Mouse (Mus musculus): ENCODE results near the gene Ppp1r13l. TPM values are rescaled to one million over a fixed set of nuclear protein-coding genes. Genes with fewer than 3 reads are reported as not detected.

Gene Ppp1r13l
- total RNA-seq (2022) = 1 to 10 TPM; 5.7 to 9.2 (median 8.1) TPM

GRCm38 (mm10) chr7:19359299-19359891 lies at the start of gene Ppp1r13l, which contains the start of gene Cd3eap:
TSS of gene Ppp1r13l (plus strand) at chr7:19359749.
TSS of gene Cd3eap (minus strand) at chr7:19359483.
- DNase-seq (ENCODE audit: low spot score in 2 of 2) = peak; percentile 85 to 89

DNA sequence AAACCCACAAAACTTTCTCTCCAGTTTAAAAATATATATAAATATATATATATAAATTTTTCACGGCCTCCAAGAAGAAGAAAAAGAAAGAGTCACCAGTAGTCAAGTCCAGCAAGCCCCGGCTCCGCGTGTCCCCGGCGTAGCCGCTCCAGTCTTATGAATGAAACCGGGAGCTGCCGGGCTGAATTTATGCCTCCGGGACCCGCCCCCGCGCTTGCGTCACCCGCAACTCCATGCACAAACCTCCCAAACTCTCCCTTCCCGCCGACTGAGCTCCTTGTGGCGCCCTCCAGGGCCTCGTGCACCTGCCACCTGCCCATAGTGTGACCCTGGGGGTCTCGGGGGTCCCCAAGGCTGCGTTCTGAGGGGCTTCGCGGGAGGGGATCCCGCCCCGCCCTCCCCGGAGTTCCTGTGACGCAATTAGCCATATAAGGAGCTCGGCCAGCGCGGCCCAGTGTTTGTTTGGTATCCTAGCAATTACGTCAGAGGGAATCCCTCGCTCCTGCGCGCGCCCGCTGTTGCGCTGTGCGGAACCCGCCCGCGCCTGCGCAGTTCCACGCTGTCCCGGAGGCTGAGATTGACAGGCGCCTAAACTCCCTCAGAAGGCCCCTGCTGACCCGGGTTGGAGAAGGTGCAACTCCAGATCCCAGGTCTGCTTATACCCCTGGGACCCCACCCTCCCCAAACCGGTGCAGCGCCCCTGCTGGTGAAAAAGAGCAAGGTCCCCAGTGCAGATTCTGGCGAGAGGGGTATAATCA lies 49.5 kb upstream of the Ppp1r13l start, which contains the start of gene Fosb:
Fosb (minus strand) TSS at position 168 of the 758 bp plus-strand sequence.
- DNase-seq (ENCODE audit: low spot score in 2 of 2) = peak; percentile 93 to 96

DNA sequence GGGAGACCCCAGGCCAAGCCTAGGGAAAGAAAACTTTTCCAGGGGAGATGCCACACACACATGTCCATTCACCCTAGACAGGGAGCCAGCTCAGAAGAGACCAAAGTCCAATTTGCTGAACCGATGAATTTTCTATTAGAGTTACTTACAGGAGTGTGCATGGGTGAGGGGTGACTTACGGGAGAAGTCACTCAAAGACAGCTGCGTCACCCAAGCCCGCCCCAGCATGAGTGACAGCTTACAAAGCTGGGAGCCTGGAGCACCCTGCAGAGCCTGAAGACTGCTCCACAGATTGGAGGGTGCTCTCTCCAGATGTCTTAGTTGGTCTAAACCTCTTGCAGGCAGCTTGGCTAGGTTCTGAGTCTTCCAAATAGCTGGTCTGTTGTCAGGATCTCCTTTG lies 47.6 kb upstream of the Ppp1r13l start:
- DNase-seq (ENCODE audit: low spot score in 2 of 2) = no peak

GRCm38 (mm10) chr7:19314033-19314432 lies 45.5 kb upstream of the Ppp1r13l start:
- no peak for DNase-seq (ENCODE audit: low spot score in 2 of 2)

- no peak for DNase-seq (ENCODE audit: low spot score in 2 of 2)
These were observed 42.9 kb upstream of the Ppp1r13l start for GRCm38 (mm10) chr7:19316451-19317161.

GRCm38 (mm10) chr7:19318201-19318600 lies 41.3 kb upstream of the Ppp1r13l start:
- no peak for DNase-seq (ENCODE audit: low spot score in 2 of 2)

GRCm38 (mm10) chr7:19318676-19319075 lies 40.9 kb upstream of the Ppp1r13l start:
- no peak for DNase-seq (ENCODE audit: low spot score in 2 of 2)

GRCm38 (mm10) chr7:19319458-19319857 lies 40.1 kb upstream of the Ppp1r13l start:
- DNase-seq (ENCODE audit: low spot score in 2 of 2) = no peak

- peak; percentile 92 for DNase-seq (ENCODE audit: low spot score in 2 of 2)
These were observed 39.6 kb upstream of the Ppp1r13l start for GRCm38 (mm10) chr7:19319906-19320305.

DNA sequence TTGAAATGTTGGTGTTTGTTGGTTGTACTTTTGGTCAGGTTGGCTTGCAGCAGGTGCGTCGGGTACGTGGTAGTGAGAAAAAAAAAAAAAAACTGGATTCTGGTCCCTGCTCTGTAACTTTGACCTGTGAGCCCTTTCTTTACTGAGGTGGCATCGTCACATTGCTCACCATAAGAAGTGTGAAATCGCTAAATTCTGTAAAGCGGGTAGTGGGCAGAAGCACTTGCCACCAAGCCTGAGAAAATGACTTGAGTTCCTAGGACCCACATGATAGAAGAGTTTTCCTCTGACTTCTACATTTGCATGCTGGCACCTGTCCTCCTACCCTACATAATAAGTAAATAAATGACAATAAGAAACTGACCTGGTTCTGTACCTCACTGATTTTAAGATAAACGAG lies 38.9 kb upstream of the Ppp1r13l start:
- no peak for DNase-seq (ENCODE audit: low spot score in 2 of 2)

GRCm38 (mm10) chr7:19321464-19321863 lies 38.1 kb upstream of the Ppp1r13l start:
- no peak for DNase-seq (ENCODE audit: low spot score in 2 of 2)

- DNase-seq (ENCODE audit: low spot score in 2 of 2) = no peak
These were observed 37.1 kb upstream of the Ppp1r13l start for GRCm38 (mm10) chr7:19322489-19322888.

DNA sequence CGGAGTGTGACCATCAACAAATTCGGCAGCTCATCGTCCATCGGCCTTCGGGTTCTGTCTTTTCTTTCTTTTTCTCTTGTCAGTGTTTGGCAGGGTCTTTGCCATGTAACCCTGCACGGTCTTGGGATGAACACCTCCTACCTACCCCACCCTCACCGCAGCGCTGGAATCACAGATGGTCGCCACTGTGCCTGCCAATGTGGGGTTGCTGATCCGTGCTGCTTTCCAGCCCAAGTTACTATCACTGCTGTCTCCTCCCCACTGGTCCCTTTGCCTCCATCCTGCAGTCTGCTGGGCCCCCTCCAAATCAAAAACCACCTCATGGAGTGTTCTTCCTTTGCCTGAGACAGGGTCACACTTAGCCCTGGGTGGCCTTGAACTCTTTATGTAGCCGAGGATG lies 35.3 kb upstream of the Ppp1r13l start:
- no peak for DNase-seq (ENCODE audit: low spot score in 2 of 2)

DNA sequence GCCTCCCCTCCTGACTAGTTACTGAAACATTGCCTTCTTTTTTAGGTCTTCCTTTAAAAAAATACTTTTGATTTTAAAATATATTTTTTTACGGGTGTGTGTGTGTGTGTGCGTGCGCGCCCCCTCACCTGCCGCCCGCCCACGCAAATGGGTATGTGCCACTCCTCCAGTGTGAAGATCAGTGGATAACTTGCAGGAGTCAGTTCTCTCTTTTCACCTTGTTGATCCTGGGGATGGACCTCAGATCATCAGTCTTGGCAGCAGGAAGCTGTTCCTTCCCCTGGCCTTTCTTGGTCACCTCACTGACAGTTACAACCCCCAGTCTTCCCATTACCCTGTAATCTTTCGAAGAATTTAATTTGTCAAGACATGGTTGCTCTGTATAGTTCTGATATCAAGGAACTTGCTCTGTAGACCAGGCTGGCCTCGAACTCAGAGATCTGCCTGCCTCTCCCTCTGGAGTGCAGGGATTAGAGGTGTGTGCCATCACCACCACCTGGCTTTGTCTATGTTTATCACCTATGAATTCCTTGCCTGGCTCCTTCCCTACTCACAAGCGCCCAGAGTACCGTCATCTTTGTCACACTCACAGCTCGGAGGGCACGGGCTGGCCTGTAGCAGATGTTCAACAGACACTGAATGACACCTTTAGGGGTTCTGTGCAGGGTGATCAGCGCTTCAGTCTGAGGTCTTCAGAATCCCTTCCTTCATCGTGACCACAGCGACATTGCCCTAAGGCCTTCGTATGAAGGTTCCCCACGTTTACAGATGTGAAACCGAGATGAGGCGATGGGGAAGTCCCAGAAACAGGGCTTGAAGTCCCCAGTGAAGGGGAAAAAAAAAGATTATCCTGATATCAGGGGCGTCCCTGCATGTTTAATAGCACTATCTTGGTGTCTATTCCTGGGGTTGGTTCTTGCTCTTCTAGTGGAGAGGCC lies 34.0 kb upstream of the Ppp1r13l start:
- no peak for DNase-seq (ENCODE audit: low spot score in 2 of 2)

GRCm38 (mm10) chr7:19326359-19326758 lies 33.2 kb upstream of the Ppp1r13l start:
- DNase-seq (ENCODE audit: low spot score in 2 of 2) = no peak

DNA sequence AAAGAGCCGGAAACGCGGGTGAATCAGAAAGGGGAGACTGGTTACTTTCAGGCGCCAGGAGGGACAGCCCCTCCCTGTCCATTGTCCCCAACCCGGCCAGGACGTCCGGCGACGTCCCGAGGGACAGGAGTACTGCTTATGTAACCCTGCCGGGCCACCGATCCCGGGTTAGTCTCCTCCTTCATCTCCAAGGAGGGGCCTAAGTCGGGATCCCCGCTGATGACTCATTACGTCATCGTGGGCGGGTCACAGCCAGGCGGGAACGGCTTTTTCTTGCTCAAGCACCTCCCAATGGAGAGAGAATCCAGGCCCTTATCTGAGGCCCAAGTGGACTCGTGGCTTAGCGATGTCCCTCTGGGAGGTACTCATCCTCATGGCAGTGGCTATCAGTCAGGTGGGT lies 32.4 kb upstream of the Ppp1r13l start:
- peak; percentile 80 to 84 for DNase-seq (ENCODE audit: low spot score in 2 of 2)

DNA sequence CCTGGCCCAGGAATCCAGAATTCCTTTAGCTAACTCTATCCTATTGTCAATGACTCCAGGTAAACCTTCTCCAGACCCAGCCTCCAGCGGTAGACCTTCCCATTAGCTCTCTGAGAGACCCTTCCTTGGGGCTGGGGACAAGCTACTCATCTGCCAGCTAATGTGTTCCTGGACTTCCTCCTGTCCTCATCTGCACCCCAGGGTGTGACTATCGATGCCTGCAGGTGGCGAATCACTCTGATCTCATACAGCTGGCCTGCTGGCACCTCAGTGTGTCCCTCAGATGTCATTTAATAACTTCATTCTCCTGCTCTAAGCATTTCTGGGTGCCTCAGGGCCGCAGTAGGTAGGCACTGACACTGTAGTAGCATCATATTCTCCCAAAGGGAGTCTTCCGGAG lies 31.8 kb upstream of the Ppp1r13l start:
- no peak for DNase-seq (ENCODE audit: low spot score in 2 of 2)

DNA sequence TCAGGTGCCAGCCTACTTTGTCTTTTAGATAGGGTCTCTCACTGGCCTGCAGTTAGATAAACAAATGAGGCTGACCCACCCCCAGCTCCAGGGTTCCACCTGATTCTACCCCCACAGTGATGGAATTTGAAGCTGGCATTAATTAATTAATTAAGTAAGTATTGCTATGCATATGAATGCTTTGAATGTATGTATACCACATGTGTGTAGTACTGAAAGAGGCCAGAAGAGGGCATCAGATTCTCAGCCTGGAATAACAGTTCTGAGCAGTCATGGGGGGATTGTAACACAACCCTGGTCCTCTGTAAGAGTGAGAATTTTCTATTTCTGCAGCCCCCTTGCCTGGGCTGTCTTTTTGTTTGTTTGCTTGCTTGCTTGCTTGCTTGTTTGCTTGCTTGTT lies 31.1 kb upstream of the Ppp1r13l start:
- no peak for DNase-seq (ENCODE audit: low spot score in 2 of 2)

DNA sequence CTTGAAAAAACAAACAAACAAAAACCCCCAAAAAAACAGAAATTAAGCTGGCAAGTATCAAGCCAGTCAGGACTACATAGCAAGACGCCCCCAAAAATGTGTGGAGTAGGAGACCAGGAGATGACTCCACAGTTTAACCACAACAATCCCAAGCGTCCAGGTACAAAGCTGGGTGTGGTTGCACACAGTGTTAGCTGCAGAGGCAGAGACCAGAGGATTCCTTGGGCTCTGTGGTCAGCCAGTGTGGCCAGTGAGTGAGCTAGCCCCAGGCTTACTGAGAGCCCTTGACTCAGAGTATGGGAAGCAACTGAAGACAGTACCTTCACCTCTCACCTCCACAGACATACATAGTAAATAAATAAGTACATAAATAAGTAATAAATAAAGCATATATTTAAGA lies 27.6 kb upstream of the Ppp1r13l start:
- no peak for DNase-seq (ENCODE audit: low spot score in 2 of 2)

DNA sequence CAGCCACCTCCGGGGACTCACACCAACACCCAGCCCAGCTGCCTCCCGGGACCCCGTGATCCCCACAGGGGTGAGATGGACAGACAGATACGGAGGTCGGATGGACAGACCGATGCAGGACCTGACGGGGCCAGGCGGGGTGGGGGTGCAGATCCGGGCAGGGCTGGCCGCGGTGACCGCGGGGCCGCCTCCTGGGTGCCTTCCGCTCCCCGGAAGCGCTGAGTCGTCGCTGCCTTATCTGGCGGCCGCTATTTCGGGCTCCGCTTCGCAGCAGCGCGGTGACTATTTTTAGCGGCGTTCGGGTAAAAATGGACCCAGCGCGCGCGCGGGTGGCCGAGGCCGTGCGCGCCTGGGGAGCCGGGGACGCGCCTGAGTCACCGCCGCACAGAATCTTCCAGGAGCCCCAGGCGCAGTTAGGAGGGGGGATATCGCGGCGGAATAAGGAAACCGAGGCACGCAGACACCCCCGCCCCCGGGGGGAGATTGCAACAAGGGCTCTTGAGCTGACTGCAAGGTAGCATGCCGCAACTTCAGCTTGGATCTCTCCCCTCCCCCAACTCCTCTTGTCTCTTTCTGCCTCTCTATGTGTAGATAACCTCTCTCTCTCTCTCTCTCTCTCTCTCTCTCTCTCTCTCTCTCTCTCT lies 26.7 kb upstream of the Ppp1r13l start:
- DNase-seq (ENCODE audit: low spot score in 2 of 2) = peak; percentile 64 to 79

GRCm38 (mm10) chr7:19335583-19335982 lies 24.0 kb upstream of the Ppp1r13l start:
- no peak for DNase-seq (ENCODE audit: low spot score in 2 of 2)
